Mouse (Mus musculus) brain, embryonic 14.5 days (tissue): ENCODE measurements around the gene Brca1.
"Not testable (repeated sequence)": the region's sequence is repeated elsewhere in the genome, so short reads cannot be mapped to it uniquely, and the experiment has no call there.

Experiments used
- CTCF ChIP-seq: fragments of 200-500 bp; IDR thresholded peaks from 2 replicates; pipeline ENCODE4 v1.5.1; 2012; ENCODE audit warnings: inconsistent platforms, mild to moderate bottlenecking, moderate library complexity, borderline replicate concordance; ENCODE audit not compliant: insufficient read depth, insufficient read length; ENCODE audit errors: extremely low read depth
- POLR2A ChIP-seq: fragments of 200-500 bp; IDR thresholded peaks from 2 replicates; pipeline ENCODE4 v1.6.1; 2012; ENCODE audit warnings: mild to moderate bottlenecking, inconsistent platforms, borderline replicate concordance; ENCODE audit not compliant: poor library complexity, insufficient read depth, insufficient read length, severe bottlenecking; ENCODE audit errors: extremely low read depth

GRCm38 (mm10) chr11:101441450-101442126 is 110.2 kb downstream of the Brca1 start:
- TF ChIP-seq CTCF, POLR2A: not testable (repeated sequence)
